Mouse (Mus musculus): Measurements from ENCODE around the gene Trmt10c.

DNA sequence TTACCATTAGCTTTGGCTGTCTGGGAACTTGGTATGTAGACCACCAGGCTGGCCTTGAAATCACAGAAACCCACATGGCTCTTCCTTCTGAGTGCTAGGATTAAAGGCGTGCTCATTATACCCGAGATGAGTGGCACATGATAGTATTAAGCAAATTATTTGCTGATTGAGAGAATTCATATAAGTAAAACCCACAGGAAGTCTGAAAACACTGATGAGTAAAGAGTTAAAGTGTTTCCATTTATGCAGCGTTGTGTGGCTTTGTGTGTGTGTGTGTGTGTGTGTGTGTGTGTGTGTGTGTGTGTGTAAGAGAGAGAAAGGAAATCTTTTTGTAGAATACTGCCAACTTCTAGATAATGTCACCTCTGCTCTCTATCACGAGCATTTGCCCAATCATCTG is 44.1 kb upstream of the Trmt10c start:
- TF ChIP-seq CTCF (IDR thresholded peaks at IDR 0.05; ENCODE audit: low read depth), result no peak
- no peak for TF ChIP-seq EP300 (IDR thresholded peaks at IDR 0.05; ENCODE audit: low read depth)
